Mouse (Mus musculus) ES-E14 (cell line): ENCODE results near the gene Arhgef10l. TPM values are rescaled to one million over a fixed set of nuclear protein-coding genes. Genes with fewer than 3 reads are reported as not detected.
"Not testable (repeated sequence)": the region's sequence is repeated elsewhere in the genome, so short reads cannot be mapped to it uniquely, and the experiment has no call there.

Experiments used
- DNase-seq: peaks from one replicate; pipeline ENCODE4 v3.0.0-alpha.2; 2013; ENCODE audit warnings: low read depth, low spot score
- H3K27ac ChIP-seq: 2 replicates; pipeline ENCODE4 v1.5.1; 2012; ENCODE audit warnings: low read depth, mild to moderate bottlenecking, low read length, moderate library complexity, mixed read lengths; ENCODE audit not compliant: poor library complexity, insufficient read depth, severe bottlenecking
- H3K36me3 ChIP-seq: 2 replicates; pipeline ENCODE4 v1.6.1; 2012; ENCODE audit warnings: mild to moderate bottlenecking, low read length, moderate library complexity, mixed read lengths; ENCODE audit not compliant: control insufficient read depth, poor library complexity, insufficient read depth, severe bottlenecking
- H3K4me1 ChIP-seq, 2 experiments: fragments of 150-350 bp in 1 of 2; sonication (generic) in 1 of 2; 2 replicates each; pipeline ENCODE4 v1.6.1; 2012; ENCODE audit warnings: low read length in 2 of 2, mild to moderate bottlenecking in 1 of 2, mixed read lengths in 1 of 2; ENCODE audit not compliant: control insufficient read depth in 2 of 2, insufficient read depth in 2 of 2, poor library complexity in 1 of 2
- H3K4me3 ChIP-seq, 2 experiments: fragments of 150-350 bp in 1 of 2; sonication (generic) in 1 of 2; 2 replicates each; pipeline ENCODE4 v1.5.1; 2012; ENCODE audit warnings: low read length in 2 of 2, low read depth in 1 of 2, mild to moderate bottlenecking in 1 of 2, mixed read lengths in 1 of 2; ENCODE audit not compliant: insufficient read depth in 1 of 2, poor library complexity in 1 of 2, severe bottlenecking in 1 of 2
- H3K9ac ChIP-seq: 2 replicates; pipeline ENCODE4 v1.6.1; 2012; ENCODE audit warnings: low read depth, mild to moderate bottlenecking, low read length, mixed read lengths; ENCODE audit not compliant: poor library complexity, insufficient read depth, severe bottlenecking
- H3K9me3 ChIP-seq: fragments of 150-350 bp; sonication (generic); 2 replicates; pipeline ENCODE4 v1.6.1; 2012; ENCODE audit warnings: low read depth, mild to moderate bottlenecking, low read length; ENCODE audit not compliant: control insufficient read depth, insufficient read depth
- CHD2 ChIP-seq: IDR thresholded peaks from 2 replicates; pipeline ENCODE4 v1.6.1; 2014; ENCODE audit warnings: mild to moderate bottlenecking, low read depth, low read length, inconsistent platforms
- HCFC1 ChIP-seq: IDR thresholded peaks from 2 replicates; pipeline ENCODE4 v1.6.1; 2012; ENCODE audit warnings: low read length, inconsistent platforms, borderline replicate concordance; ENCODE audit not compliant: insufficient read depth
- MAFK ChIP-seq: IDR thresholded peaks from 2 replicates; pipeline ENCODE4 v1.6.1; 2014; ENCODE audit warnings: mild to moderate bottlenecking, low read depth, low read length, inconsistent platforms; ENCODE audit not compliant: insufficient read depth
- ZC3H11A ChIP-seq: IDR thresholded peaks from 2 replicates; pipeline ENCODE4 v1.6.1; 2012; ENCODE audit warnings: low read depth, mild to moderate bottlenecking, inconsistent platforms, low read length, borderline replicate concordance
- ZNF384 ChIP-seq: IDR thresholded peaks from 2 replicates; pipeline ENCODE4 v1.6.1; 2012; ENCODE audit warnings: low read depth, low read length, inconsistent platforms
- in situ Hi-C, 2 experiments: fragments of 600-800 bp; cut with MboI; formaldehyde crosslinking; loops; one replicate each; pipeline ENCODE4 v1.15.1; 2025; ENCODE audit warnings: low sequenced_read_pairs in 2 of 2, inconsistent platforms in 1 of 2; ENCODE audit not compliant: unreplicated experiment in 2 of 2
- total RNA-seq: library from RNA; depleted of rRNA; stranded (reverse); fragments of 300-350 nt; gene quantifications from 2 replicates; pipeline ENCODE4 v1.2.3, GENCODE M21; 2012

Arhgef10l gene
- total RNA-seq, 1 experiment = 14.8 TPM

GRCm38 (mm10) chr4:140567911-140568480 is 97.8 kb downstream of the Arhgef10l start:
- DNase-seq = no peak
- in situ Hi-C loops = no loop called here
- H3K4me3 ChIP-seq = no peak overlapping the region
- H3K27ac ChIP-seq = no peak overlapping the region
- H3K36me3 ChIP-seq = peaks cover 11% of the 10 kb centered on the region
- no peak overlapping the region for H3K9ac ChIP-seq
- TF ChIP-seq HCFC1 (no peak), ZNF384 (no peak), MAFK (no peak), CHD2 (no peak), ZC3H11A (no peak)
- H3K4me1 ChIP-seq = peaks cover 1 to 10% of the 10 kb centered on the region in 2 experiments; a peak in 1 of 4 replicates
- H3K9me3 ChIP-seq = no peaks in the 10 kb centered on the region

GRCm38 (mm10) chr4:140566785-140567184 is 99.0 kb downstream of the Arhgef10l start:
- H3K4me1 ChIP-seq = peaks cover 1 to 6% of the 10 kb centered on the region in 2 experiments; a peak in 1 of 4 replicates
- peaks cover 11% of the 10 kb centered on the region for H3K36me3 ChIP-seq
- TF ChIP-seq ZC3H11A (no peak), CHD2 (no peak), MAFK (no peak), ZNF384 (no peak), HCFC1 (no peak)
- no peaks in the 10 kb centered on the region for H3K9me3 ChIP-seq
- DNase-seq = no peak
- no peak overlapping the region for H3K4me3 ChIP-seq
- in situ Hi-C loops = no loop called here
- H3K9ac ChIP-seq = no peak overlapping the region
- no peak overlapping the region for H3K27ac ChIP-seq

- H3K9me3 ChIP-seq, H3K9ac ChIP-seq, in situ Hi-C loops, H3K4me3 ChIP-seq, H3K4me1 ChIP-seq, H3K27ac ChIP-seq, DNase-seq: not testable (repeated sequence)
- H3K36me3 ChIP-seq = peaks cover 11% of the 10 kb centered on the region
These were observed 101.4 kb downstream of the Arhgef10l start for GRCm38 (mm10) chr4:140564459-140564858.

GRCm38 (mm10) chr4:140562461-140563178 is 103.2 kb downstream of the Arhgef10l start:
- Histone ChIP-seq H3K4me1 (peaks cover 1 to 8% of the 10 kb centered on the region in 2 experiments; a peak in 1 of 4 replicates), H3K27ac (no peak overlapping the region), H3K4me3 (no peak overlapping the region), H3K9me3 (no peaks in the 10 kb centered on the region), H3K36me3 (peaks cover 6% of the 10 kb centered on the region), H3K9ac (no peak overlapping the region)
- DNase-seq = no peak
- in situ Hi-C loops = no loop called here
- TF ChIP-seq CHD2 = no peak
- TF ChIP-seq MAFK = no peak
- no peak for TF ChIP-seq ZC3H11A
- TF ChIP-seq HCFC1 = no peak
- TF ChIP-seq ZNF384 = no peak
